Mouse (Mus musculus) liver, postnatal 0 days (tissue): ENCODE measurements around the gene Ehmt2. TPM values are rescaled to one million over a fixed set of nuclear protein-coding genes. Genes with fewer than 3 reads are reported as not detected.

ENCODE experiments used
- ATAC-seq: fragments of 200-750 bp; cut with Nextera tagmentation; 2 replicates; pipeline ENCODE4 v1.8.0; 2017; ENCODE audit warnings: mild to moderate bottlenecking, moderate library complexity
- DNase-seq: peaks from one replicate; pipeline ENCODE4 v3.0.0-alpha.2; 2016
- H3K27ac ChIP-seq: fragments of 300-500 bp; sonication (generic); 2 replicates; pipeline ENCODE4 v1.5.1; 2014; ENCODE audit warnings: antibody characterized with exemption, moderate library complexity, mild to moderate bottlenecking, low read depth
- H3K27me3 ChIP-seq: fragments of 300-500 bp; sonication (generic); 2 replicates; pipeline ENCODE4 v1.6.1; 2014; ENCODE audit warnings: low read length, control low read depth, mixed read lengths; ENCODE audit not compliant: insufficient read depth
- H3K36me3 ChIP-seq: fragments of 300-500 bp; sonication (generic); replicated peaks from 2 replicates; pipeline ENCODE4 v1.6.1; 2014; ENCODE audit warnings: mild to moderate bottlenecking, control low read depth, low read length, moderate library complexity, mixed read lengths; ENCODE audit not compliant: insufficient read depth
- H3K4me1 ChIP-seq: fragments of 300-500 bp; sonication (generic); 2 replicates; pipeline ENCODE4 v1.6.1; 2014; ENCODE audit warnings: antibody characterized with exemption, mild to moderate bottlenecking, control low read depth; ENCODE audit not compliant: insufficient read depth
- H3K4me2 ChIP-seq: fragments of 300-500 bp; sonication (generic); 2 replicates; pipeline ENCODE4 v1.6.1; 2014; ENCODE audit warnings: low read depth, mild to moderate bottlenecking, low read length, moderate library complexity, mixed read lengths
- H3K4me3 ChIP-seq: fragments of 300-500 bp; sonication (generic); 2 replicates; pipeline ENCODE4 v1.5.1; 2014; ENCODE audit warnings: low read depth, low read length
- H3K9ac ChIP-seq: fragments of 300-500 bp; sonication (generic); replicated peaks from 2 replicates; pipeline ENCODE4 v1.6.1; 2014; ENCODE audit warnings: mild to moderate bottlenecking, moderate library complexity
- H3K9me3 ChIP-seq: fragments of 300-500 bp; sonication (generic); 2 replicates; pipeline ENCODE4 v1.6.1; 2016; ENCODE audit warnings: mild to moderate bottlenecking, control low read depth, low read length, mixed read lengths
- CTCF ChIP-seq: sonication (generic); IDR thresholded peaks from 2 replicates; pipeline ENCODE4 v1.5.1; 2016; ENCODE audit warnings: antibody characterized with exemption, low read depth
- EP300 ChIP-seq: IDR thresholded peaks from 2 replicates; pipeline ENCODE4 v1.6.1; 2016; ENCODE audit warnings: antibody characterized with exemption, low read depth, mild to moderate bottlenecking
- WGBS: fragments of 180-500 bp; shearing (Covaris S2); extraction: QIAGEN DNeasy Blood & Tissue Kit; methylation state at CpG from one replicate; pipeline ENCODE4 v1.1.7; 2014; ENCODE audit not compliant: insufficient replicate concordance; 5-methylcytosine and 5-hydroxymethylcytosine counted together
- polyA plus RNA-seq: library from polyadenylated mRNA; unstranded; fragments of >200 nt; fragmentation: Nextera tagmentation; extraction: Ambion mirVana; gene quantifications from 2 replicates; pipeline ENCODE4 v1.2.1, GENCODE M21; 2015

The Ehmt2 gene
- polyA plus RNA-seq, 1 experiment from 2014 or later: 11.1 TPM

DNA sequence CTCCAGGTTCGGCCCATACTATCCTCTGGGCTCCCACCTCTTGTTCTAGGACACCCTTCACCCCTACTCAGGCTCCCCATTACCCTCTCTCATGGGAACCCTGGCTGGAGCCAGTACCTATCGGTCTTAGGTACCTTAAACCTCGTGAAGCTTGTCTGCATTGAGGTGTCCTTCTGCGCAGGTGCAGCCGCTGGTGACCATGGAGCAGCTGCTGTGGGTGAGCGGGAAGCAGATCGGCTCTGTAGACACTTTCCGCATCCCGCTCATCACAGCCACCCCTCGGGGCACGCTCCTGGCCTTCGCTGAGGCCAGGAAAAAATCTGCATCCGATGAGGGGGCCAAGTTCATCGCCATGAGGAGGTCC lies 33.4 kb downstream of the Ehmt2 start:
- peaks cover 30% of the 10 kb centered on the region for H3K4me1 ChIP-seq
- no peak for DNase-seq

DNA sequence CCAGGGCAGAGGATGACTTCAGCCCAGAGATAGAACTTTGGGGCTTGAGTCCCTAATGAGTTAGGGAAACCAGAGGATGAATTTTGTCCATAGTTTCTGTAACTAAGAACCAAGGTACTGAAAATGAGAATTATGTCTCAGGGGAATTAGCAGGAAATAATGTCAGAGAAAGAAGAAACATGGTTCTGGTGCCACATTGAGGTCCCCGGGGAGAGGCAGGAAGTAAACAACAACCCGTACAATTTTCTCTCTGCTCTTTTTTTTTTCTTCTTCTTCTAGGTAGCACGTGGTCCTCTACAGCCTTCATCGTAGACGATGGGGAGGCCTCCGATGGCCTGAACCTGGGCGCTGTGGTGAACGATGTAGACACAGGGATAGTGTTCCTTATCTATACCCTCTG lies 34.0 kb downstream of the Ehmt2 start:
- Histone ChIP-seq H3K4me2 (peak overlapping the region; percentile 98), H3K4me3 (peak overlapping the region; percentile 80), H3K4me1 (peaks cover 30% of the 10 kb centered on the region), H3K27me3 (no peaks in the 10 kb centered on the region), H3K27ac (no peak overlapping the region), H3K9me3 (no peaks in the 10 kb centered on the region), H3K36me3 (peaks cover 5% of the 10 kb centered on the region; the same call in 1 of the 2 replicates), H3K9ac (peak overlapping the region; percentile 79)
- TF ChIP-seq EP300 (no peak), CTCF (no peak)
- ATAC-seq: no peak
- 41% methylated on average over 8 of the region's 8 CpGs for WGBS
- no peak for DNase-seq

More for the DNA sequence above, 33.4 kb downstream of the Ehmt2 start:
- 10% methylated on average over 14 of the region's 14 CpGs for WGBS
- Histone ChIP-seq H3K9ac (peak overlapping the region; percentile 79), H3K4me2 (peak overlapping the region; percentile 98), H3K27ac (peak overlapping the region; percentile 66), H3K4me3 (peak overlapping the region; percentile 80), H3K36me3 (peaks cover 5% of the 10 kb centered on the region; the same call in 1 of the 2 replicates), H3K27me3 (no peaks in the 10 kb centered on the region), H3K9me3 (no peaks in the 10 kb centered on the region)
- no peak for TF ChIP-seq EP300
- no peak for TF ChIP-seq CTCF
- peak; percentile 9 for ATAC-seq

DNA sequence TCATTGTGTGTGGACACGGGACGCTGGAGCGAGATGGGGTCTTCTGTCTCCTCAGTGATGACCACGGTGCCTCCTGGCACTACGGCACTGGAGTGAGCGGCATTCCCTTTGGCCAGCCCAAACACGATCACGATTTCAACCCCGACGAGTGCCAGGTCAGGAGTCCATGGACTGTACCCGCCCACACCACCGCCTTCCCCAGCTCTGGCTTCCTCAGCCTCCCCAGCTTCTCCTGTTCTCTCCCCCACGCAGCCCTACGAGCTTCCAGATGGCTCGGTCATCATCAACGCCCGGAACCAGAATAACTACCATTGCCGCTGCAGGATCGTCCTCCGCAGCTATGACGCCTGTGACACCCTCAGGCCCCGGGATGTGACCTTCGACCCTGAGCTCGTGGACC lies 35.8 kb downstream of the Ehmt2 start:
- DNase-seq: no peak
- peak overlapping the region; percentile 8 for H3K9ac ChIP-seq
- ATAC-seq: no peak
- H3K36me3 ChIP-seq: peaks cover 5% of the 10 kb centered on the region; the same call in 1 of the 2 replicates
- H3K27ac ChIP-seq: peak overlapping the region; percentile 64
- no peaks in the 10 kb centered on the region for H3K9me3 ChIP-seq
- 0 out of 2 replicates have a peak overlapping the region, but pooled peaks have one; percentile 7 for H3K4me3 ChIP-seq
- H3K4me1 ChIP-seq: peaks cover 32% of the 10 kb centered on the region
- TF ChIP-seq CTCF (no peak), EP300 (no peak)
- no peaks in the 10 kb centered on the region for H3K27me3 ChIP-seq
- H3K4me2 ChIP-seq: peak overlapping the region; percentile 60
- WGBS: 60% methylated on average over 24 of the region's 24 CpGs

DNA sequence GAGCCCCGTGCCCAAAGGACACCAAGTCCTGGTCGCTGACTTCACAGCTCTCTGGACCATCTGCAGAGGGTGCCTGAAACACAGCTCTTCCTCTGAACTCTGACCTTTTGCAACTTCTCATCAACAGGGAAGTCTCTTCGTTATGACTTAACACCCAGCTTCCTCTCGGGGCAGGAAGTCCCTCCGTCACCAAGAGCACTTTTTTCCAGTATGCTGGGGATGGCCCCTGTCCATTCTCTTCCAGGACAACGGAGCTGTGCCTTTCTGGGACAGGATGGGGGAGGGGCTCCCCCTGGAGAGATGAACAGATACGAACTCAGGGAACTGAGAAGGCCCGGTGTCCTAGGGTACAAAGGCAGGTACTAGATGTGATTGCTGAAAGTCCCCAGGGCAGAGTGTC lies 36.6 kb downstream of the Ehmt2 start:
- H3K27ac ChIP-seq: peak overlapping the region; percentile 64
- H3K9me3 ChIP-seq: no peaks in the 10 kb centered on the region
- H3K9ac ChIP-seq: no peak overlapping the region
- H3K36me3 ChIP-seq: peaks cover 5% of the 10 kb centered on the region; the same call in 1 of the 2 replicates
- no peak overlapping the region for H3K4me3 ChIP-seq
- no peak for ATAC-seq
- H3K4me1 ChIP-seq: peaks cover 32% of the 10 kb centered on the region
- TF ChIP-seq EP300: peak; percentile 56; the same call in 1 of the 2 replicates
- no peak for TF ChIP-seq CTCF
- no peaks in the 10 kb centered on the region for H3K27me3 ChIP-seq
- 33% methylated on average over 8 of the region's 8 CpGs for WGBS
- no peak for DNase-seq
- peak overlapping the region; percentile 60; the same call in 1 of the 2 replicates for H3K4me2 ChIP-seq

DNA sequence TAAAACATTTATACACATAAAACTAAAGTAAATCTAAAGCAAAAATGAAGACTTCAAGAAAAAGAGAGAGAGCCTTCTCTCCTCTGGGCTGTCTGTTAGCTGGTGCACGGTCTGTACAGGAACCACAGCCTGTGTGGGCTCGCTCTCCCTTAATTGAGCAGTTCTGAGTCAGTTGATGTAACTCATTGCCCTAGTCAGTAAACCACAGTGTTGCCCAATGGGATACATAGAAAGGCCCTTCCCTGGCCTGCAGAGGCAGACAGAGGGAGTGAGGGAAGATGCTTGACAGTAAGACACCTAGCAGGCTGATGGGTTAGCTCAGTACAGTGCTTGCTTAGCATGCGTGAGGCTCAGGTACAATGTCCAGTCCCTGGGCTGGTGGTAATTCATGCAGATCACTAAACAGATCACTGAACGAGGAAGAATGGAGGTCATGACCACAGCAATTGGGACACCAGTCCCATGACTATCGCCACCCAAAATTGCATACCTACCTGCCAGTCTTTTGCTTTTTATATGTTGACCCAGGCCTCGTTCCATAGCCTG lies 39.8 kb downstream of the Ehmt2 start:
- no peak for DNase-seq
- Histone ChIP-seq H3K4me2 (no peak overlapping the region), H3K27ac (peak overlapping the region; percentile 66; the same call in 1 of the 2 replicates), H3K9me3 (no peaks in the 10 kb centered on the region), H3K4me1 (peaks cover 23% of the 10 kb centered on the region), H3K4me3 (no peak overlapping the region), H3K27me3 (no peaks in the 10 kb centered on the region), H3K9ac (no peak overlapping the region), H3K36me3 (peaks cover 5% of the 10 kb centered on the region; the same call in 1 of the 2 replicates)
- WGBS: 60% methylated on average over 6 of the region's 6 CpGs
- peak; percentile 12; the same call in 1 of the 2 replicates for ATAC-seq
- no peak for TF ChIP-seq CTCF
- TF ChIP-seq EP300: no peak

DNA sequence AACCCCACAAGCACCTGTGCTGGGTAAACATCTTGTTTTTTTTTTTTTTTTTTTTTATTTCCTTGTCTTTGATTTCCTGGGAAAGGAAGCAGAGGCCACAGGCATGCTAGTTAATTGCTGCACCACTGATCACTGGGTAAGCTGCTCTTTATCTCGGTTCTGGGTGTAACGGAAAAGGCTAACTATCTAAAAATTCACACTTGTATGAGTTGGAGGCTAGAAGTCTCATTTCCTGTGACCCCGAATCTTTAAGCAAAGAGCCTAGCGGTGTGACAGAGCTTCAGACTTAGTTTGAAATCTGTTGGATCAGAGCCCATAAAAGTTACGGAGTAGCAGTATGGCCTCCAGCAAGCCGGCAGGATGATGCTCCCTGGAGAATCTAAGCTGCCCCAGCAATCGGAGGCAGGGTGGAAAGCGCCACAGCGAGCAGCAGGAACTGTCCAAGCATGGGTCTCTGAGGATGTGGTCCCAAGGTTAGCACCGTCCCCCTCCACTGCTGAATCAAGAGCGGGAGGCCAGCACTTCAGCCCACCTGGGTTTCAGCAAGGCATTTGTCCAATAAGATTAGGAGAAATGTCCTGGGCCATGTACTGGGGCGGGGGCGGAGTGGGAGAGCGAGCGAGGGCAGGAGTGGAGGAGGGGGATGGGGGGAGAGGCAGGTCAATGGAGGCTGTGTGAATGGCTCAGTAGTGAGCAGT lies 43.2 kb downstream of the Ehmt2 start:
- H3K36me3 ChIP-seq: no peaks in the 10 kb centered on the region; the same call in 1 of the 2 replicates
- H3K27ac ChIP-seq: peak overlapping the region; percentile 34; the same call in 1 of the 2 replicates
- peak overlapping the region; percentile 58 for H3K4me2 ChIP-seq
- no peak for DNase-seq
- no peaks in the 10 kb centered on the region for H3K9me3 ChIP-seq
- H3K9ac ChIP-seq: 0 out of 2 replicates have a peak overlapping the region, but pooled peaks have one; percentile 34
- WGBS: 25% methylated on average over 15 of the region's 15 CpGs
- peak overlapping the region; percentile 27 for H3K4me3 ChIP-seq
- ATAC-seq: peak; percentile 23; the same call in 1 of the 2 replicates
- peaks cover 10% of the 10 kb centered on the region for H3K4me1 ChIP-seq
- TF ChIP-seq CTCF (no peak), EP300 (no peak)
- H3K27me3 ChIP-seq: no peaks in the 10 kb centered on the region
